Mouse (Mus musculus) forebrain, embryonic 15.5 days (tissue): ENCODE measurements around the gene Elmo2. TPM values are rescaled to one million over a fixed set of nuclear protein-coding genes. Genes with fewer than 3 reads are reported as not detected.

ENCODE experiments used
- ATAC-seq: fragments of 200-750 bp; cut with Nextera tagmentation; replicated peaks from 2 replicates; pipeline ENCODE4 v1.8.0; 2017; ENCODE audit warnings: mild to moderate bottlenecking, moderate TSS enrichment, moderate library complexity
- H3K27ac ChIP-seq: fragments of 300-500 bp; sonication (generic); replicated peaks from 2 replicates; pipeline ENCODE4 v1.5.1; 2015; ENCODE audit warnings: mild to moderate bottlenecking, inconsistent platforms
- H3K27me3 ChIP-seq: fragments of 300-500 bp; sonication (generic); 2 replicates; pipeline ENCODE4 v1.6.1; 2015; ENCODE audit warnings: inconsistent platforms
- H3K36me3 ChIP-seq: fragments of 300-500 bp; sonication (generic); 2 replicates; pipeline ENCODE4 v1.6.1; 2015; ENCODE audit warnings: mild to moderate bottlenecking, inconsistent platforms
- H3K4me1 ChIP-seq: fragments of 300-500 bp; sonication (generic); 2 replicates; pipeline ENCODE4 v1.6.1; 2015; ENCODE audit warnings: inconsistent platforms
- H3K4me2 ChIP-seq: fragments of 300-500 bp; sonication (generic); replicated peaks from 2 replicates; pipeline ENCODE4 v1.6.1; 2015; ENCODE audit warnings: mild to moderate bottlenecking, inconsistent platforms
- H3K4me3 ChIP-seq: fragments of 300-500 bp; sonication (generic); 2 replicates; pipeline ENCODE4 v1.5.1; 2015; ENCODE audit warnings: mild to moderate bottlenecking, inconsistent platforms
- H3K9ac ChIP-seq: fragments of 300-500 bp; sonication (generic); replicated peaks from 2 replicates; pipeline ENCODE4 v1.6.1; 2015; ENCODE audit warnings: mild to moderate bottlenecking, inconsistent platforms
- H3K9me3 ChIP-seq: fragments of 300-500 bp; sonication (generic); 2 replicates; pipeline ENCODE4 v1.6.1; 2016; ENCODE audit warnings: inconsistent platforms
- WGBS: fragments of 180-500 bp; shearing (Covaris S2); methylation state at CpG from one replicate; pipeline ENCODE4 v1.1.7; 2015; ENCODE audit warnings: mixed read lengths; 5-methylcytosine and 5-hydroxymethylcytosine counted together
- polyA plus RNA-seq: library from polyadenylated mRNA; unstranded; fragments of >200 nt; fragmentation: Nextera tagmentation; extraction: Ambion mirVana; gene quantifications from 2 replicates; pipeline ENCODE4 v1.2.1, GENCODE M21; 2015

The Elmo2 gene
- polyA plus RNA-seq, 1 experiment from 2014 or later = 101 TPM

GRCm38 (mm10) chr2:165310818-165311425 is 15.4 kb downstream of the Elmo2 start:
- H3K9me3 ChIP-seq = no peaks in the 10 kb centered on the region
- 20% methylated on average over 13 of the region's 13 CpGs for WGBS
- ATAC-seq = no peak
- peaks cover 29% of the 10 kb centered on the region for H3K4me1 ChIP-seq
- H3K36me3 ChIP-seq = peaks cover 41% of the 10 kb centered on the region
- H3K27me3 ChIP-seq = no peaks in the 10 kb centered on the region
- H3K4me3 ChIP-seq = no peak overlapping the region
- 0 out of 2 replicates have a peak overlapping the region, but pooled peaks have one; percentile 10 for H3K9ac ChIP-seq
- 0 out of 2 replicates have a peak overlapping the region, but pooled peaks have one; percentile 41 for H3K27ac ChIP-seq
- no peak overlapping the region for H3K4me2 ChIP-seq

DNA sequence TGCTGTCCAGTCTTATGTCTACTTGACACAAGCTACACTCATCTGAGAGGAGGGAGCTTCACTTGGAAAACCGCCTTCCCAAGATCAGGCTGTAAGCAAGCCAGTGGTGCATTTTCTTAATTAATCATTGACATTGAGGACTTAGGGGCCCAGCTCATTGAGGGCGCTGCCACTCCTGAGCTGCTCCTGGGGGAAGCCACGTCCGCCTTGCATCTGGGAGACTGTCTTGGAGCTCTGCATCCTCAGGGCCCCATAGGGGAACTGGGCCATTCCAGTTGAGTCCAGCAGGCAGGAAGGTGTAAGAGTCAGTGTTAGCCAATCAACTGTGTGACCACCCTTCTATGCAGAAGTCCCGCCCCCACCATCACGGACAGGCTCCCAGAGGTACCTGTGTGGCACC is 18.5 kb downstream of the Elmo2 start:
- WGBS = 85% methylated on average over 6 of the region's 6 CpGs
- ATAC-seq = no peak
- Histone ChIP-seq H3K4me3 (no peak overlapping the region), H3K27me3 (no peaks in the 10 kb centered on the region), H3K9me3 (no peaks in the 10 kb centered on the region), H3K4me2 (no peak overlapping the region), H3K4me1 (peaks cover 29% of the 10 kb centered on the region), H3K9ac (no peak overlapping the region), H3K27ac (no peak overlapping the region), H3K36me3 (peaks cover 38% of the 10 kb centered on the region)

DNA sequence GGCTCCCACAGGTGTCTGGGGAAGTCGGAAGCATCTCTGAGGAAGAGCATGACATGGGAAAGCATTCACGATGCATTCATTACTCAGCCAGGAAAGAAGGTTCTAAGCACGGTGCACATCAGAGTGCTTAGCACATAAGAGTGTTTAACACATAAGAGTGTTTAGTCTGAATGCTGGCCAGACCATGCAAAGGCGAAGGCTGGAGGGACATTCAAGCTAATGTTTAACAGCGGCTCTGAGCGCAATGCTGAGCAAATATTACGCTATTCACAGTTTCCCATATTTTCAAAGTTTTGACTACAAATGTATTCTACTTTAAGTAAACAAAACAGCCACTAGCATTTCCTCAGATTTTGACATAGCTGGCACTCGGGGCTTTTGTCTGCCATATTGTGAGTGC is 20.8 kb downstream of the Elmo2 start:
- peaks cover 39% of the 10 kb centered on the region for H3K36me3 ChIP-seq

GRCm38 (mm10) chr2:165304819-165305218 is 21.5 kb downstream of the Elmo2 start:
- Histone ChIP-seq H3K9ac (no peak overlapping the region), H3K9me3 (no peaks in the 10 kb centered on the region), H3K4me1 (peaks cover 17% of the 10 kb centered on the region), H3K4me2 (no peak overlapping the region), H3K4me3 (no peak overlapping the region), H3K36me3 (peaks cover 39% of the 10 kb centered on the region), H3K27me3 (no peaks in the 10 kb centered on the region), H3K27ac (no peak overlapping the region)
- 93% methylated on average over 19 of the region's 19 CpGs for WGBS
- no peak for ATAC-seq

More for the DNA sequence above, 20.8 kb downstream of the Elmo2 start:
- H3K9me3 ChIP-seq = no peaks in the 10 kb centered on the region
- H3K4me2 ChIP-seq = no peak overlapping the region
- 86% methylated on average over 8 of the region's 8 CpGs for WGBS
- no peaks in the 10 kb centered on the region for H3K27me3 ChIP-seq
- peaks cover 16% of the 10 kb centered on the region for H3K4me1 ChIP-seq
- H3K27ac ChIP-seq = no peak overlapping the region
- ATAC-seq = no peak
- H3K9ac ChIP-seq = no peak overlapping the region
- H3K4me3 ChIP-seq = no peak overlapping the region

- Histone ChIP-seq H3K9me3 (no peaks in the 10 kb centered on the region), H3K9ac (no peak overlapping the region), H3K4me1 (peaks cover 18% of the 10 kb centered on the region), H3K27ac (no peak overlapping the region), H3K4me3 (no peak overlapping the region), H3K27me3 (no peaks in the 10 kb centered on the region), H3K4me2 (no peak overlapping the region), H3K36me3 (peaks cover 39% of the 10 kb centered on the region)
- ATAC-seq = no peak
- 90% methylated on average over 6 of the region's 6 CpGs for WGBS
These were observed 22.8 kb downstream of the Elmo2 start for GRCm38 (mm10) chr2:165303354-165304012.

- ATAC-seq = no peak
- Histone ChIP-seq H3K27ac (peak overlapping the region; percentile 39; the same call in 1 of the 2 replicates), H3K27me3 (no peaks in the 10 kb centered on the region), H3K36me3 (peaks cover 50% of the 10 kb centered on the region), H3K4me2 (no peak overlapping the region), H3K4me3 (no peak overlapping the region), H3K9ac (no peak overlapping the region), H3K9me3 (no peaks in the 10 kb centered on the region), H3K4me1 (peaks cover 18% of the 10 kb centered on the region)
- 49% methylated on average over 3 of the region's 3 CpGs for WGBS
These were observed 24.9 kb downstream of the Elmo2 start for GRCm38 (mm10) chr2:165301409-165301808.

GRCm38 (mm10) chr2:165300885-165301284 is 25.4 kb downstream of the Elmo2 start:
- WGBS = 59% methylated on average over 6 of the region's 6 CpGs
- no peaks in the 10 kb centered on the region for H3K27me3 ChIP-seq
- peaks cover 55% of the 10 kb centered on the region for H3K36me3 ChIP-seq
- H3K9me3 ChIP-seq = no peaks in the 10 kb centered on the region
- H3K4me1 ChIP-seq = peaks cover 18% of the 10 kb centered on the region
- H3K4me3 ChIP-seq = no peak overlapping the region
- no peak overlapping the region for H3K4me2 ChIP-seq
- H3K27ac ChIP-seq = peak overlapping the region; percentile 39
- no peak for ATAC-seq
- H3K9ac ChIP-seq = no peak overlapping the region

- Histone ChIP-seq H3K4me3 (no peak overlapping the region), H3K9me3 (no peaks in the 10 kb centered on the region), H3K9ac (no peak overlapping the region), H3K4me1 (peaks cover 18% of the 10 kb centered on the region), H3K36me3 (peaks cover 60% of the 10 kb centered on the region), H3K27me3 (no peaks in the 10 kb centered on the region), H3K27ac (peak overlapping the region; percentile 37), H3K4me2 (no peak overlapping the region)
- no peak for ATAC-seq
- WGBS = 67% methylated on average over 8 of the region's 8 CpGs
These were observed 25.9 kb downstream of the Elmo2 start for GRCm38 (mm10) chr2:165300424-165300823.

- no peak overlapping the region for H3K9ac ChIP-seq
- no peak overlapping the region for H3K4me2 ChIP-seq
- peaks cover 59% of the 10 kb centered on the region for H3K36me3 ChIP-seq
- no peak overlapping the region for H3K27ac ChIP-seq
- no peak for ATAC-seq
- no peak overlapping the region for H3K4me3 ChIP-seq
- WGBS = 89% methylated on average over 11 of the region's 11 CpGs
- no peaks in the 10 kb centered on the region for H3K27me3 ChIP-seq
- H3K9me3 ChIP-seq = no peaks in the 10 kb centered on the region
- peaks cover 18% of the 10 kb centered on the region for H3K4me1 ChIP-seq
These were observed 28.9 kb downstream of the Elmo2 start for GRCm38 (mm10) chr2:165297429-165297828.

GRCm38 (mm10) chr2:165296571-165296970 is 29.7 kb downstream of the Elmo2 start:
- 93% methylated on average over 18 of the region's 18 CpGs for WGBS
- Histone ChIP-seq H3K9ac (no peak overlapping the region), H3K27ac (no peak overlapping the region), H3K9me3 (no peaks in the 10 kb centered on the region), H3K27me3 (no peaks in the 10 kb centered on the region), H3K36me3 (peaks cover 60% of the 10 kb centered on the region), H3K4me2 (no peak overlapping the region), H3K4me3 (no peak overlapping the region), H3K4me1 (peaks cover 15% of the 10 kb centered on the region)
- no peak for ATAC-seq

DNA sequence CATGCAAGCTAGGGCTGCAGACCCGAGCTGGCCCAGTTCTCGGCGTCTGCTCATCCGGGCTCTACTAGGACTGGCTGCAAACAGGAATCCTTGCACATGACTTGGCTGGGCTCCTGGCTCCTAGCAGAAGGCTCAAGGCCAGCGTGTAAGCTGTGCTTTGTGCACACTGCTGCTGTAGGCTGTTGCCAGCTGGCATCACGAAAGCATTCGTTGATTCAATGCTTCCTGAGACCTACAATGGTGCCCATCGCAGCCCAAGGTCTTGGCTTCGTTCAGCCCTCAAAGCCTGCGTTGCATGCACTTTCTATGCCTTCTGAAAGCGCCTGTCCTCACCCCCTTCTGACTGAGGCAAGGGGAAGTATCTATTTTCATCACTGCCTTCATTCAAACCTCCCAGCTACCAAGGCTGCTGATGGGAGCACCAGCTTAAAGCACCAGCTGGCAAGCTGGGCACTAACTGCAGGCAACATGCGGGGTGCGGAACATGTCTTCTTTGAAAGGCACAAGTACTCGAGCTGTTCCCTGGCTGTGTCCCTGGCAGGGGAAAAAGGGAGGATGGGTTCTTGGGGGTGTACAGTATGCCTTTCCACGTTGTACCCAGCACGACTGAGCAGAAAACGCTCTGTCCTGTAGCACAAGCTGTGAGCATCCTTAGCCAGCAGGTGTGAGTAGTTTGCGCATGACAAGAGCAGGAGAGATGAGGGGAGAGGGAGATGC is 37.8 kb downstream of the Elmo2 start:
- WGBS = 30% methylated on average over 18 of the region's 18 CpGs
- H3K4me3 ChIP-seq = peak overlapping the region; percentile 79
- peaks cover 31% of the 10 kb centered on the region for H3K36me3 ChIP-seq
- peak overlapping the region; percentile 92 for H3K4me2 ChIP-seq
- ATAC-seq = peak; percentile 92
- H3K9me3 ChIP-seq = no peaks in the 10 kb centered on the region
- peaks cover 43% of the 10 kb centered on the region for H3K4me1 ChIP-seq
- H3K27me3 ChIP-seq = no peaks in the 10 kb centered on the region
- H3K27ac ChIP-seq = peak overlapping the region; percentile 98
- peak overlapping the region; percentile 63 for H3K9ac ChIP-seq
